ENCODE assay signal across 8 mouse cellular contexts in genomic region chr7:74012858-74013600, GRCm38 (mm10). TPM values are rescaled to one million over a fixed set of nuclear protein-coding genes. Genes with fewer than 3 reads are reported as not detected.
A peak's percentile ranks its signal among the peaks of the same experiment; 100 is the strongest.
DNase-seq lines count a peak whose midpoint lies in the region; ATAC-seq lines count a peak whose summit lies in the region.

No protein-coding gene starts in this region.

- DNase-seq in kidney, adult 11 months: no peak
- DNase-seq in WW6 (ENCODE audit: low read depth, low spot score): peak; percentile 26
- peak; percentile 13 for DNase-seq in kidney, postnatal 14 days
- no peak for DNase-seq in thymus, postnatal 10 days (ENCODE audit: low spot score in 2 of 2)

- ATAC-seq in kidney, embryonic 15.5 days (replicated peaks; ENCODE audit: low FRiP score): peak; percentile 57
- peak; percentile 66 for ATAC-seq in forebrain, embryonic 12.5 days (ENCODE audit: low FRiP score)
- peak; percentile 59 for ATAC-seq in midbrain, embryonic 16.5 days
- no peak for ATAC-seq in erythroid progenitor cell, adult 5-6 weeks (replicated peaks; ENCODE audit: low FRiP score, poor library complexity, severe bottlenecking)

- H3K36me3 ChIP-seq in kidney, embryonic 15.5 days: no peaks in the 10 kb centered on the region
- no peaks in the 10 kb centered on the region for H3K36me3 ChIP-seq in forebrain, embryonic 12.5 days (replicated peaks)
- no peaks in the 10 kb centered on the region for H3K36me3 ChIP-seq in midbrain, embryonic 16.5 days (ENCODE audit: control insufficient read depth, insufficient read depth, low read length)

- peak overlapping the region; percentile 80 for H3K27ac ChIP-seq in kidney, embryonic 15.5 days
- peak overlapping the region; percentile 96 for H3K27ac ChIP-seq in forebrain, embryonic 12.5 days
- peak overlapping the region; percentile 99 for H3K27ac ChIP-seq in midbrain, embryonic 16.5 days (ENCODE audit: low read length)

- peak overlapping the region; percentile 62 for H3K4me3 ChIP-seq in kidney, embryonic 15.5 days (replicated peaks)
- peak overlapping the region; percentile 92 for H3K4me3 ChIP-seq in forebrain, embryonic 12.5 days (replicated peaks)
- peak overlapping the region; percentile 99 for H3K4me3 ChIP-seq in midbrain, embryonic 16.5 days (ENCODE audit: low read depth, low read length)

- H3K4me1 ChIP-seq in kidney, embryonic 15.5 days: peaks cover 29% of the 10 kb centered on the region
- H3K4me1 ChIP-seq in forebrain, embryonic 12.5 days: peaks cover 42% of the 10 kb centered on the region
- peaks cover 44% of the 10 kb centered on the region for H3K4me1 ChIP-seq in midbrain, embryonic 16.5 days (ENCODE audit: control insufficient read depth, insufficient read depth, low read length)

- WGBS in kidney, embryonic 15.5 days: under 1% methylated on average over 64 of the region's 70 CpGs
- WGBS in forebrain, embryonic 12.5 days: under 1% methylated on average over 67 of the region's 70 CpGs
- WGBS in midbrain, embryonic 16.5 days: under 1% methylated on average over 69 of the region's 70 CpGs

- H3K4me2 ChIP-seq in kidney, embryonic 15.5 days: peak overlapping the region; percentile 81
- peak overlapping the region; percentile 74 for H3K4me2 ChIP-seq in forebrain, embryonic 12.5 days
- H3K4me2 ChIP-seq in midbrain, embryonic 16.5 days (ENCODE audit: low read length): peak overlapping the region; percentile 89

- peak overlapping the region; percentile 72 for H3K9ac ChIP-seq in kidney, embryonic 15.5 days
- peak overlapping the region; percentile 98 for H3K9ac ChIP-seq in forebrain, embryonic 12.5 days
- peak overlapping the region; percentile 100 for H3K9ac ChIP-seq in midbrain, embryonic 16.5 days (ENCODE audit: low read depth, low read length)

- peaks cover 26% of the 10 kb centered on the region for H3K27me3 ChIP-seq in kidney, embryonic 15.5 days
- peaks cover 17% of the 10 kb centered on the region for H3K27me3 ChIP-seq in forebrain, embryonic 12.5 days
- no peaks in the 10 kb centered on the region for H3K27me3 ChIP-seq in midbrain, embryonic 16.5 days (ENCODE audit: control insufficient read depth, insufficient read depth, low read depth, low read length)

- H3K9me3 ChIP-seq in kidney, embryonic 15.5 days (replicated peaks): no peaks in the 10 kb centered on the region
- no peaks in the 10 kb centered on the region for H3K9me3 ChIP-seq in forebrain, embryonic 12.5 days
- no peaks in the 10 kb centered on the region for H3K9me3 ChIP-seq in midbrain, embryonic 16.5 days (replicated peaks; ENCODE audit: control insufficient read depth, low read length, poor library complexity, severe bottlenecking)

RNA-seq across cellular contexts. Expression of gene St8sia2, which starts 0.5 kb away (rescaled TPM):
- polyA plus RNA-seq in kidney, embryonic 15.5 days (2015; fragmentation: Nextera tagmentation; extraction: Ambion mirVana): 10.3 and 11.7 TPM in 2 replicates
- 45.9 and 55.9 TPM in 2 replicates for polyA plus RNA-seq in forebrain, embryonic 12.5 days (2016; fragmentation: Nextera tagmentation; extraction: Ambion mirVana)
- 117 and 125 TPM in 2 replicates for polyA plus RNA-seq in midbrain, embryonic 16.5 days (2015; fragmentation: Nextera tagmentation; extraction: Ambion mirVana)
- not detected in 2 replicates for total RNA-seq in erythroid progenitor cell, adult 5-6 weeks (2015; ENCODE audit: low replicate concordance)
- total RNA-seq in erythroid progenitor cell, adult 5-6 weeks (2017; ENCODE audit: low replicate concordance): not detected in 2 replicates

Comparison
In these comparisons a context has a peak if more than half of its experiments do, and no peak if none do; other contexts are left out.
1. DNase-seq: peak in WW6 (single experiment) and kidney, postnatal 14 days (single experiment); none in kidney, adult 11 months (single experiment) and thymus, postnatal 10 days (0 of 2).
2. Peak in every context shown above with its lines, with median percentiles within 50 percentile points of each other: H3K27ac ChIP-seq, H3K4me2 ChIP-seq, H3K4me3 ChIP-seq and H3K9ac ChIP-seq.